Mouse (Mus musculus): ENCODE measurements around the gene Carmil1. TPM values are rescaled to one million over a fixed set of nuclear protein-coding genes. Genes with fewer than 3 reads are reported as not detected.
A peak's percentile ranks its signal among the peaks of the same experiment; 100 is the strongest.

Carmil1 gene
- polyA plus RNA-seq, 1 experiment: 2.6 TPM

DNA sequence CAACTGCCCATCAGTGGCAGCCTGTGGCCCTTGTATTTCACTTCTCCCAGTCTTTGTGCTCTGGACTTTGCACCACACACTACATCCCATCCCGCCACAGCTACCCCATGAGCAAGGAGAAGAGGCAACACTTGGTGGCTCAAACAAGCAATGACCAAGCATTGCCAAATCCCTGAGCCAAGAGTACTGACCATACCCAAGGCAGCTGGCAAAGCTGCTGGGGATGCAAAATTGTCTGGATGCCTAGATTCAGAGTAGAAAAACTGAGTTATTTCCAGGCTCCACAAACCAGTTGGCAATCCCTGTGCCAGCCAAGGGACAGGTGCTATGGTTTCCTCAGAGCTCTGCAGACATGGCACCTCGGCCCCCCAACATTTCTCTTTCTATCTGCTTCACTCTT lies 279.5 kb downstream of the Carmil1 start:
- Histone ChIP-seq H3K4me2 (ENCODE audit: low read depth) (no peak overlapping the region), H3K4me3 (no peak overlapping the region), H3K27me3 (ENCODE audit: control insufficient read depth, insufficient read depth, insufficient read length) (peaks cover 3% of the 10 kb centered on the region), H3ac (ENCODE audit: control insufficient read depth, insufficient read length) (no peak overlapping the region), H3K36me3 (ENCODE audit: control insufficient read depth, insufficient read depth) (no peaks in the 10 kb centered on the region), H3K79me2 (ENCODE audit: control insufficient read depth, insufficient read depth) (no peaks in the 10 kb centered on the region)
- TF ChIP-seq MYOD1 (IDR thresholded peaks at IDR 0.05; ENCODE audit: control insufficient read depth in 1 of 3, insufficient read length in 2 of 3, low read depth in 2 of 3) (peak in 1 of 3 experiments; percentile 8), MAX (IDR thresholded peaks at IDR 0.05; ENCODE audit: low read depth) (no peak)

DNA sequence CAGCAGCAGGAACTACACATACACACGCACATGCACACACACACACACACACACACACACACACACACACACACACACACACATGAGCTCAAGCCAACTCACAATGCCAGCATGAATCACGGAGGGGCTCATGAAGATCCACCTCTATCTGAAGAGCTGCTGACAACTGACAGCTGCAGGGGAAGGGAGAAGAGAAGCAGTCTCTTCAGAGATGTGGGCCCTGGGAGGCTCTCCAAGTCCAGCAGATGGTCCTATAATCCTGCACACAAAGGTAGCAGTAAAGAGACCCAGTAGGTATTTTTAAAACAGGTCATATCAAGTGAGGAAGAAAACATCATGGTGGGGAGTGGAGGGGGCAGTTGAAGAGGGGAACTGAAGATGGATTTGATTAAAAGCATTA lies 281.8 kb downstream of the Carmil1 start:
- TF ChIP-seq MAX (IDR thresholded peaks at IDR 0.05; ENCODE audit: low read depth) (no peak), SRF (IDR thresholded peaks at IDR 0.05; ENCODE audit: control insufficient read depth, insufficient read length, low read depth) (no peak), MYOG (IDR thresholded peaks at IDR 0.05; ENCODE audit: control insufficient read depth in 1 of 3, insufficient read depth in 1 of 3, insufficient read length in 2 of 3, low read depth in 2 of 3) (no peak), TCF12 (IDR thresholded peaks at IDR 0.05; ENCODE audit: insufficient read depth, poor library complexity, severe bottlenecking) (no peak), REST (IDR thresholded peaks at IDR 0.05; ENCODE audit: insufficient read depth, insufficient read length) (no peak), E2F4 (IDR thresholded peaks at IDR 0.05; ENCODE audit: insufficient read depth) (no peak), POLR2AphosphoS2 (IDR thresholded peaks at IDR 0.05; ENCODE audit: insufficient read length, low read depth) (no peak), USF1 (IDR thresholded peaks at IDR 0.05; ENCODE audit: low read depth) (no peak), MYOD1 (IDR thresholded peaks at IDR 0.05; ENCODE audit: control insufficient read depth in 1 of 3, insufficient read length in 2 of 3, low read depth in 2 of 3) (no peak), TCF3 (IDR thresholded peaks at IDR 0.05; ENCODE audit: insufficient read length, low read depth) (no peak), POLR2A (IDR thresholded peaks at IDR 0.05; ENCODE audit: insufficient read length, low read depth) (no peak), CEBPB (IDR thresholded peaks at IDR 0.05; ENCODE audit: insufficient read depth, poor library complexity, severe bottlenecking) (no peak)

DNA sequence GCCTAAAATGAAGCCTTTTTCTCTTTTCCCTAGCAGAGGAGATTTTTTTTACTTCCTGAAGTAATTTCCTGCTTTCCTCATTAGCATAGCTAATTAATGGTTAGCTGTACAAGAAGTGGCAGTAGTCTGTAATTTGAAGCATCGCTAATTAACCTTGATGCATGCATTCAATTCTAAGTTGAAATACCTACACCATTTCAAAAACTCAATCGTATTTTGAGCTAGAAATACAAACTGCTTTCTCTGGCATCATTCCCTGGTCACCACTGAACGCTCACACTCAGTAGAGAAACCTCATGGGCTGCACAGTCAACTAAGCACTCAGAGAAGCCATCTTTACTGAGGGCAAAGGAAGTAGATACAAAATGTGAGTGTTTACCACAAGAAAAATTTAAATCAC lies 285.8 kb downstream of the Carmil1 start:
- Histone ChIP-seq H3K27me3 (ENCODE audit: control insufficient read depth, insufficient read depth, insufficient read length) (peaks cover 9% of the 10 kb centered on the region), H3K4me3 (no peak overlapping the region), H3K36me3 (ENCODE audit: control insufficient read depth, insufficient read depth) (no peaks in the 10 kb centered on the region), H3ac (ENCODE audit: control insufficient read depth, insufficient read length) (no peak overlapping the region), H3K4me2 (ENCODE audit: low read depth) (no peak overlapping the region), H3K79me2 (ENCODE audit: control insufficient read depth, insufficient read depth) (no peaks in the 10 kb centered on the region)
- TF ChIP-seq TCF3 (IDR thresholded peaks at IDR 0.05; ENCODE audit: insufficient read length, low read depth): no peak
- no peak for TF ChIP-seq CEBPB (IDR thresholded peaks at IDR 0.05; ENCODE audit: insufficient read depth, poor library complexity, severe bottlenecking)
- no peak for TF ChIP-seq POLR2A (IDR thresholded peaks at IDR 0.05; ENCODE audit: insufficient read length, low read depth)
- no peak for TF ChIP-seq TCF12 (IDR thresholded peaks at IDR 0.05; ENCODE audit: insufficient read depth, poor library complexity, severe bottlenecking)
- no peak for TF ChIP-seq MAX (IDR thresholded peaks at IDR 0.05; ENCODE audit: low read depth)
- no peak for TF ChIP-seq E2F4 (IDR thresholded peaks at IDR 0.05; ENCODE audit: insufficient read depth)
- no peak for TF ChIP-seq MYOD1 (IDR thresholded peaks at IDR 0.05; ENCODE audit: control insufficient read depth in 1 of 3, insufficient read length in 2 of 3, low read depth in 2 of 3)
- no peak for TF ChIP-seq SRF (IDR thresholded peaks at IDR 0.05; ENCODE audit: control insufficient read depth, insufficient read length, low read depth)
- TF ChIP-seq USF1 (IDR thresholded peaks at IDR 0.05; ENCODE audit: low read depth): no peak
- no peak for TF ChIP-seq REST (IDR thresholded peaks at IDR 0.05; ENCODE audit: insufficient read depth, insufficient read length)
- TF ChIP-seq POLR2AphosphoS2 (IDR thresholded peaks at IDR 0.05; ENCODE audit: insufficient read length, low read depth): no peak

More for the DNA sequence above, 281.8 kb downstream of the Carmil1 start:
- no peaks in the 10 kb centered on the region for H3K79me2 ChIP-seq (ENCODE audit: control insufficient read depth, insufficient read depth)
- H3ac ChIP-seq (ENCODE audit: control insufficient read depth, insufficient read length): no peak overlapping the region
- H3K4me3 ChIP-seq: no peak overlapping the region
- H3K36me3 ChIP-seq (ENCODE audit: control insufficient read depth, insufficient read depth): no peaks in the 10 kb centered on the region
- no peak overlapping the region for H3K4me2 ChIP-seq (ENCODE audit: low read depth)
- peaks cover 8% of the 10 kb centered on the region for H3K27me3 ChIP-seq (ENCODE audit: control insufficient read depth, insufficient read depth, insufficient read length)

DNA sequence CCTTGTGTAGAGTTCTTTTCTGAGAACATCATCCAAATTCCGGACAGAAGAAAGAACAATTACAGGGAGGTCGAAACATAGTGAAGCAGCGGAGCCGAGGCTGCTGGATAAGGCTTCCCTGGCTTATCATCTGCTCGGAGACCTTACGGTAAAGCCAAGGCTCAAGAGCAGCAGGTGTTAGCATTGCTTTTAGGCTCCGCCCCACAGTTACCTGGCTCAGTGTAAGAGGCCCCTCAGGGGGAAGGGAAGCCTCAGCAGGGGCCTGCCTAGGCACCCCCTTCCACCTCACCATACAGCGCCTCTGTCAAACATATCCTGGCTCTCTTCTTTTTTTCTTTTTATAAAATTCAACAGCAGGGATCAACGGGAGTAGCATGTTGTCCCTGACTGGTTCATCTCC lies 286.6 kb downstream of the Carmil1 start:
- Histone ChIP-seq H3K4me3 (no peak overlapping the region), H3K79me2 (ENCODE audit: control insufficient read depth, insufficient read depth) (no peaks in the 10 kb centered on the region), H3K4me2 (ENCODE audit: low read depth) (no peak overlapping the region), H3ac (ENCODE audit: control insufficient read depth, insufficient read length) (no peak overlapping the region), H3K36me3 (ENCODE audit: control insufficient read depth, insufficient read depth) (no peaks in the 10 kb centered on the region), H3K27me3 (ENCODE audit: control insufficient read depth, insufficient read depth, insufficient read length) (peaks cover 9% of the 10 kb centered on the region)
- TF ChIP-seq E2F4 (IDR thresholded peaks at IDR 0.05; ENCODE audit: insufficient read depth) (no peak), POLR2AphosphoS2 (IDR thresholded peaks at IDR 0.05; ENCODE audit: insufficient read length, low read depth) (no peak)

DNA sequence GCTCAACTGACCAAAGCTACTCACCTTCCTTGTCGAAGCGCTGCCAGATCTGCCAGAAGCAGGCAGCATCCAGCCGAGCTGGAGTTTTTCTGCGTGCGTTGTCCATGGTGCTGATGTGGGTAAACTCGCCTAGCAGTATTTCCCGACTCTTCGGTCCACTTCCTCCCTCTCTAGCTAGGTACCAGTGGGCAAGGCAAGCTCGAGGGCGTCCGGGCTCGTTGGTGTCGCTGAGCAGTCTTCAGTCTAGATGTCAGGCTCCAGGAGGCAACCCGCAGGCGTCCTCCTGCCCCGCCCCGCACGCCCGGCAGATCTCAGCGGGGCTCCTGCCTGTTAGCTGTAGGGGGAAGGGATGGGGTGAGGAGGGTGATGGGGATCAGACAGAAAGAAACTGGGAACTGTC lies 289.7 kb downstream of the Carmil1 start, which contains the start of gene Scgn:
Scgn (minus strand) TSS at position 287 of the 400 bp plus-strand sequence.
- no peak within 1 kb of the TSS for H3K4me2 ChIP-seq (ENCODE audit: low read depth)
- TF ChIP-seq POLR2AphosphoS2 (IDR thresholded peaks at IDR 0.05; ENCODE audit: insufficient read length, low read depth) (no peak), SRF (IDR thresholded peaks at IDR 0.05; ENCODE audit: control insufficient read depth, insufficient read length, low read depth) (no peak), CEBPB (IDR thresholded peaks at IDR 0.05; ENCODE audit: insufficient read depth, poor library complexity, severe bottlenecking) (no peak), POLR2A (IDR thresholded peaks at IDR 0.05; ENCODE audit: insufficient read length, low read depth) (no peak), TCF3 (IDR thresholded peaks at IDR 0.05; ENCODE audit: insufficient read length, low read depth) (no peak), REST (IDR thresholded peaks at IDR 0.05; ENCODE audit: insufficient read depth, insufficient read length) (peak; percentile 95), USF1 (IDR thresholded peaks at IDR 0.05; ENCODE audit: low read depth) (no peak), TCF12 (IDR thresholded peaks at IDR 0.05; ENCODE audit: insufficient read depth, poor library complexity, severe bottlenecking) (no peak), E2F4 (IDR thresholded peaks at IDR 0.05; ENCODE audit: insufficient read depth) (no peak)
- H3K4me3 ChIP-seq: no peak within 1 kb of the TSS
- no peaks in the 10 kb centered on the region for H3K36me3 ChIP-seq (ENCODE audit: control insufficient read depth, insufficient read depth)
- H3K79me2 ChIP-seq (ENCODE audit: control insufficient read depth, insufficient read depth): no peaks in the 10 kb centered on the region
- no peak within 1 kb of the TSS for H3ac ChIP-seq (ENCODE audit: control insufficient read depth, insufficient read length)
- H3K27me3 ChIP-seq (ENCODE audit: control insufficient read depth, insufficient read depth, insufficient read length): peaks cover 6% of the 10 kb centered on the region

Measured in myocyte (in vitro differentiated cells).